Mouse (Mus musculus): ENCODE data around the gene Magi1. TPM values are rescaled to one million over a fixed set of nuclear protein-coding genes. Genes with fewer than 3 reads are reported as not detected.

Gene Magi1
- total and polyA plus RNA-seq, 2 experiments = 4.9 to 17.7 TPM

DNA sequence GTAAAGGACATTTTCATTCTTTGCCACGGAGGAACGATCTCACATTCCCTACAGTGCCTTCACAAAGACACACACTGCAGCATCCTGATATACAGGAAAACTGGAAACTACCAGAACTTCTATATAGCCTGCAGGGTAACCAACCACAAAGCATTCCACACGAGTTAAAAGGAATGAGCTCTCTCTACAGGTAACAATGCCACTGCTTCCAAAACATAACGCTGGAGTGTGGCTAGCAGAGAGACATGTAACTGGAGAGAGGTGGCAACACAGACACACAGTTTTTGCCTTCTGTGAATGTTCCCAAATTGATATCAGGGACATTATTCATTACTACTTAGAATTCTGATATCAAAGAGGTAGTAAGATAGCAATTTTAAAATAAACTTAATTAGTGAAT, 564.2 kb downstream of the Magi1 start:
- H3K79me2 ChIP-seq (ENCODE audit: control insufficient read depth, insufficient read depth, low read length) = no peaks in the 10 kb centered on the region
- H3K27me3 ChIP-seq (ENCODE audit: control insufficient read depth, insufficient read depth, low read length) = no peaks in the 10 kb centered on the region
- no peaks in the 10 kb centered on the region for H3K4me1 ChIP-seq (ENCODE audit: control insufficient read depth, insufficient read depth, low read length)
- H3K27ac ChIP-seq (replicated peaks; ENCODE audit: insufficient read depth, low read depth, low read length) = no peak overlapping the region
- 53% methylated on average over 4 of the region's 4 CpGs for WGBS
- no peak for DNase-seq (ENCODE audit: extremely low read depth, low read depth, low spot score)
- no peak overlapping the region for H3K9ac ChIP-seq (ENCODE audit: low read depth, low read length)
- H3K36me3 ChIP-seq (ENCODE audit: control insufficient read depth, insufficient read depth, low read length) = no peaks in the 10 kb centered on the region
- no peak overlapping the region for H3K4me3 ChIP-seq (ENCODE audit: insufficient read depth, low read depth, low read length)
- TF ChIP-seq POLR2A (IDR thresholded peaks at IDR 0.05; ENCODE audit: extremely low read depth, insufficient read depth, low read length) (no peak), CTCF (IDR thresholded peaks at IDR 0.05; ENCODE audit: low read depth, low read length) (no peak)

GRCm38 (mm10) chr6:93718385-93718784, 565.3 kb downstream of the Magi1 start:
- H3K27me3 ChIP-seq (ENCODE audit: control insufficient read depth, insufficient read depth, low read length) = no peaks in the 10 kb centered on the region
- H3K4me1 ChIP-seq (ENCODE audit: control insufficient read depth, insufficient read depth, low read length) = no peaks in the 10 kb centered on the region
- no peak for DNase-seq (ENCODE audit: extremely low read depth, low read depth, low spot score)
- no peak for TF ChIP-seq POLR2A (IDR thresholded peaks at IDR 0.05; ENCODE audit: extremely low read depth, insufficient read depth, low read length)
- no peak for TF ChIP-seq CTCF (IDR thresholded peaks at IDR 0.05; ENCODE audit: low read depth, low read length)
- H3K9ac ChIP-seq (ENCODE audit: low read depth, low read length) = no peak overlapping the region
- WGBS = 65% methylated on average over 5 of the region's 5 CpGs
- H3K4me3 ChIP-seq (ENCODE audit: insufficient read depth, low read depth, low read length) = no peak overlapping the region
- no peaks in the 10 kb centered on the region for H3K79me2 ChIP-seq (ENCODE audit: control insufficient read depth, insufficient read depth, low read length)
- no peaks in the 10 kb centered on the region for H3K36me3 ChIP-seq (ENCODE audit: control insufficient read depth, insufficient read depth, low read length)
- H3K27ac ChIP-seq (replicated peaks; ENCODE audit: insufficient read depth, low read depth, low read length) = no peak overlapping the region

- TF ChIP-seq CTCF (IDR thresholded peaks at IDR 0.05; ENCODE audit: low read depth, low read length) (no peak), POLR2A (IDR thresholded peaks at IDR 0.05; ENCODE audit: extremely low read depth, insufficient read depth, low read length) (no peak)
- Histone ChIP-seq H3K36me3 (ENCODE audit: control insufficient read depth, insufficient read depth, low read length) (no peaks in the 10 kb centered on the region), H3K27me3 (ENCODE audit: control insufficient read depth, insufficient read depth, low read length) (no peaks in the 10 kb centered on the region), H3K9ac (ENCODE audit: low read depth, low read length) (no peak overlapping the region), H3K27ac (replicated peaks; ENCODE audit: insufficient read depth, low read depth, low read length) (no peak overlapping the region), H3K79me2 (ENCODE audit: control insufficient read depth, insufficient read depth, low read length) (no peaks in the 10 kb centered on the region), H3K4me3 (ENCODE audit: insufficient read depth, low read depth, low read length) (no peak overlapping the region), H3K4me1 (ENCODE audit: control insufficient read depth, insufficient read depth, low read length) (no peaks in the 10 kb centered on the region)
- WGBS = 71% methylated on average over 7 of the region's 7 CpGs
- DNase-seq (ENCODE audit: extremely low read depth, low read depth, low spot score) = no peak
These were observed 565.8 kb downstream of the Magi1 start for GRCm38 (mm10) chr6:93717826-93718375.

- WGBS = 60% methylated on average over 24 of the region's 24 CpGs
- H3K79me2 ChIP-seq (ENCODE audit: control insufficient read depth, insufficient read depth, low read length) = no peaks in the 10 kb centered on the region
- TF ChIP-seq CTCF (IDR thresholded peaks at IDR 0.05; ENCODE audit: low read depth, low read length) = no peak
- TF ChIP-seq POLR2A (IDR thresholded peaks at IDR 0.05; ENCODE audit: extremely low read depth, insufficient read depth, low read length) = no peak
- H3K4me1 ChIP-seq (ENCODE audit: control insufficient read depth, insufficient read depth, low read length) = no peaks in the 10 kb centered on the region
- no peak overlapping the region for H3K4me3 ChIP-seq (ENCODE audit: insufficient read depth, low read depth, low read length)
- H3K27me3 ChIP-seq (ENCODE audit: control insufficient read depth, insufficient read depth, low read length) = no peaks in the 10 kb centered on the region
- no peak overlapping the region for H3K9ac ChIP-seq (ENCODE audit: low read depth, low read length)
- no peak for DNase-seq (ENCODE audit: extremely low read depth, low read depth, low spot score)
- no peaks in the 10 kb centered on the region for H3K36me3 ChIP-seq (ENCODE audit: control insufficient read depth, insufficient read depth, low read length)
- H3K27ac ChIP-seq (replicated peaks; ENCODE audit: insufficient read depth, low read depth, low read length) = no peak overlapping the region
These were observed 566.8 kb downstream of the Magi1 start for GRCm38 (mm10) chr6:93716686-93717625.

DNA sequence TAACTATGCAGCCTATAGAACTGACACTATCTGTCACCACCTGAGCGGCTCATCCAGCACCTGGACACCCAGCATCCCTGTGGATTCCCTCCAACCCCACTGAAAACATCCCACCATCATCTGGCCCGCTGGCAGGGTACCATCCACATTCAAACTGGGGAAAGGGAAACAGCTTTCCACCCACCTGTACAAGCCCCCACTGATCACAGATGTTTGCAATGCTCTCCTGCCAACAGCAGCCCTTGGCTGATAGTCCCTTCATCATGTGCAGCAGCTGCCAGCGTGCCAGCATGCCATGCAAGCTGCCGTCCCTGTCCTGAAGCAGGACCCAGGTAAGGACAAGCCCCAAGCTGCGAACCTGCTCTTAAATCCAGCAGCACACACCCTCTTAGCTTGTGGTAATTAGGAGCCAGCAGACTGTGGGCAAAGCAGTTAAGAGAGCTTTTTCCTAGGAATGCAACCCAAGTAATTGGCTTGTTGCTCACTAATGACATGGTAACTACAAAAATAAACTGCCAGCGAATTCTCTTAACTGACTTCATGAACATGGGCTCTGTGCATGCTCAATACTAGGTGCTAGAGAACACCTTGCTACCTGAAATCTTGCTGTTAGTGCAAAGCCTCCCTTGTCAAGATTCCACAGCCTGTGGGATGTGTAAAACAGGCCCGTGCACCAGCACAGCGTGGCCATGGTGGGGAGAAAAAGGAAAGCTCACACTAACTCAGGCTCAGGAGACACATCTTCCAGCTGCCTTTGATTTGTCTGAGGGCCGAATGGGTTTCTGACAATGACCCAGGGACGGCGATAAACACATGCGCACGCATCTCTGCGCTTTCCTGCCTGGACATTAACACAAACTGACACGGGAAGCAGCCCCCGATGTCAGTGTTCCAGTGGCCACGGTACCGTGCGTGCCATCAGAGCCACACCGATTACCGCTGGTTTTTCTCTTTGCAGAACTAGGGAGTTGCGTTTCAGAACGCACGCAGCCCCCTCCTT, 568.2 kb downstream of the Magi1 start:
- no peaks in the 10 kb centered on the region for H3K27me3 ChIP-seq (ENCODE audit: control insufficient read depth, insufficient read depth, low read length)
- H3K9ac ChIP-seq (ENCODE audit: low read depth, low read length) = no peak overlapping the region
- H3K27ac ChIP-seq (replicated peaks; ENCODE audit: insufficient read depth, low read depth, low read length) = no peak overlapping the region
- 70% methylated on average over 24 of the region's 24 CpGs for WGBS
- H3K4me1 ChIP-seq (ENCODE audit: control insufficient read depth, insufficient read depth, low read length) = no peaks in the 10 kb centered on the region
- no peak overlapping the region for H3K4me3 ChIP-seq (ENCODE audit: insufficient read depth, low read depth, low read length)
- H3K79me2 ChIP-seq (ENCODE audit: control insufficient read depth, insufficient read depth, low read length) = no peaks in the 10 kb centered on the region
- DNase-seq (ENCODE audit: extremely low read depth, low read depth, low spot score) = no peak
- TF ChIP-seq CTCF (IDR thresholded peaks at IDR 0.05; ENCODE audit: low read depth, low read length) (no peak), POLR2A (IDR thresholded peaks at IDR 0.05; ENCODE audit: extremely low read depth, insufficient read depth, low read length) (no peak)
- no peaks in the 10 kb centered on the region for H3K36me3 ChIP-seq (ENCODE audit: control insufficient read depth, insufficient read depth, low read length)
